Mouse (Mus musculus) c-Kit-positive CD71-positive TER-119-negative erythroid progenitor cells, embryonic 14.5 days (primary cell): ENCODE data around the gene Tns4.

Experiments
- DNase-seq: peaks from one replicate; pipeline ENCODE4 v3.0.0-alpha.2; 2013; ENCODE audit warnings: low read depth

Gene Tns4

GRCm38 (mm10) chr11:99089077-99089601, at the start of gene Tns4:
Tns4 (minus strand) TSS chr11:99089306.
- no peak for DNase-seq

GRCm38 (mm10) chr11:99137385-99137784, 48.3 kb upstream of the Tns4 start:
- no peak for DNase-seq

- DNase-seq = no peak
Measured at GRCm38 (mm10) chr11:99136961-99137360, 47.9 kb upstream of the Tns4 start.

- no peak for DNase-seq
Measured at GRCm38 (mm10) chr11:99136361-99136760, 47.3 kb upstream of the Tns4 start.

- DNase-seq = no peak
Measured at GRCm38 (mm10) chr11:99135047-99135440, 45.9 kb upstream of the Tns4 start.

- DNase-seq = no peak
Measured at GRCm38 (mm10) chr11:99134266-99135046, 45.4 kb upstream of the Tns4 start.

- no peak for DNase-seq
Measured at GRCm38 (mm10) chr11:99133285-99133897, 44.3 kb upstream of the Tns4 start.

- no peak for DNase-seq
Measured at GRCm38 (mm10) chr11:99132091-99132730, 43.1 kb upstream of the Tns4 start.

GRCm38 (mm10) chr11:99131463-99131840, 42.3 kb upstream of the Tns4 start:
- DNase-seq = no peak

- DNase-seq = no peak
Measured at GRCm38 (mm10) chr11:99130736-99131462, 41.8 kb upstream of the Tns4 start.

GRCm38 (mm10) chr11:99129287-99129686, 40.2 kb upstream of the Tns4 start:
- DNase-seq = no peak

- no peak for DNase-seq
Measured at GRCm38 (mm10) chr11:99127785-99128682, 38.9 kb upstream of the Tns4 start.

- DNase-seq = no peak
Measured at GRCm38 (mm10) chr11:99126482-99127253, 37.6 kb upstream of the Tns4 start.

- no peak for DNase-seq
Measured at GRCm38 (mm10) chr11:99124635-99125029, 35.5 kb upstream of the Tns4 start.

- peak; percentile 16 for DNase-seq
Measured at GRCm38 (mm10) chr11:99123977-99124634, 35.0 kb upstream of the Tns4 start.

GRCm38 (mm10) chr11:99122703-99123102, 33.6 kb upstream of the Tns4 start:
- no peak for DNase-seq

- no peak for DNase-seq
Measured at GRCm38 (mm10) chr11:99121218-99121631, 32.1 kb upstream of the Tns4 start.

- no peak for DNase-seq
Measured at GRCm38 (mm10) chr11:99120524-99121217, 31.6 kb upstream of the Tns4 start.

- no peak for DNase-seq
Measured at GRCm38 (mm10) chr11:99118963-99119362, 29.9 kb upstream of the Tns4 start.
